Mouse (Mus musculus): ENCODE data around the gene H2-M9. TPM values are rescaled to one million over a fixed set of nuclear protein-coding genes. Genes with fewer than 3 reads are reported as not detected.

Gene H2-M9
- polyA plus RNA-seq (2012; ENCODE audit: low replicate concordance): not detected in 2 replicates

GRCm38 (mm10) chr17:36642566-36642965 lies at the start of gene H2-M9:
TSS of gene H2-M9 (minus strand) at chr17:36642666.

GRCm38 (mm10) chr17:36672119-36672518 lies 29.7 kb upstream of the H2-M9 start, which contains the start of gene H2-M1:
TSS of gene H2-M1 (minus strand) at chr17:36672219.

Other genes with a start within 250 kb of the H2-M9 start
- gene H2-M10.4, start 180.3 kb downstream of the H2-M9 start, polyA plus RNA-seq (2012; ENCODE audit: low replicate concordance): not detected in 2 replicates
- gene H2-M11, start 95.6 kb downstream of the H2-M9 start, polyA plus RNA-seq (2012; ENCODE audit: low replicate concordance): not detected in 2 replicates
- gene H2-M1, start 29.6 kb upstream of the H2-M9 start, polyA plus RNA-seq (2012; ENCODE audit: low replicate concordance): not detected in 2 replicates
- not detected in 2 replicates for gene H2-M10.5, start 130.2 kb upstream of the H2-M9 start, polyA plus RNA-seq (2012; ENCODE audit: low replicate concordance)
- gene H2-M10.6, start 169.5 kb upstream of the H2-M9 start, polyA plus RNA-seq (2012; ENCODE audit: low replicate concordance): not detected in 2 replicates
- gene Trim26, start 194.5 kb upstream of the H2-M9 start, polyA plus RNA-seq (2012; ENCODE audit: low replicate concordance): 92.3 and 95.8 TPM in 2 replicates
- gene Trim15, start 224.5 kb upstream of the H2-M9 start, polyA plus RNA-seq (2012; ENCODE audit: low replicate concordance): 0.07 TPM in 1 of 2 replicates, not detected in the other
- 0.62 and 28.4 TPM in 2 replicates for gene Trim10, start 226.9 kb upstream of the H2-M9 start, polyA plus RNA-seq (2012; ENCODE audit: low replicate concordance)
- not detected in 2 replicates for gene Trim40, start 247.5 kb upstream of the H2-M9 start, polyA plus RNA-seq (2012; ENCODE audit: low replicate concordance)

Measured in hematopoietic multipotent progenitor cell, adult 10-12 weeks (in vitro differentiated cells).